Mouse (Mus musculus) liver, embryonic 11.5 days (tissue): ENCODE results near the gene Slc43a2. TPM values are rescaled to one million over a fixed set of nuclear protein-coding genes. Genes with fewer than 3 reads are reported as not detected.

Experiments used
- ATAC-seq: fragments of 200-750 bp; cut with Nextera tagmentation; replicated peaks from 2 replicates; pipeline ENCODE4 v1.8.0; 2017; ENCODE audit warnings: moderate number of reproducible peaks, mild to moderate bottlenecking, moderate TSS enrichment, moderate library complexity; ENCODE audit not compliant: low FRiP score
- DNase-seq: peaks from one replicate; pipeline ENCODE4 v3.0.0-alpha.2; 2017; ENCODE audit warnings: low spot score
- H3K27ac ChIP-seq: fragments of 300-500 bp; sonication (generic); 2 replicates; pipeline ENCODE4 v1.5.1; 2014; ENCODE audit warnings: mild to moderate bottlenecking, low read depth, low read length, control low read depth
- H3K27me3 ChIP-seq: fragments of 300-500 bp; sonication (generic); replicated peaks from 2 replicates; pipeline ENCODE4 v1.6.1; 2014; ENCODE audit warnings: low read length, mixed read lengths; ENCODE audit not compliant: control insufficient read depth, insufficient read depth
- H3K36me3 ChIP-seq: fragments of 300-500 bp; sonication (generic); 2 replicates; pipeline ENCODE4 v1.6.1; 2014; ENCODE audit warnings: mild to moderate bottlenecking, low read length, moderate library complexity, mixed read lengths; ENCODE audit not compliant: control insufficient read depth, insufficient read depth
- H3K4me1 ChIP-seq: fragments of 300-500 bp; sonication (generic); replicated peaks from 2 replicates; pipeline ENCODE4 v1.6.1; 2014; ENCODE audit warnings: low read length, mixed read lengths; ENCODE audit not compliant: control insufficient read depth, insufficient read depth
- H3K4me2 ChIP-seq: fragments of 300-500 bp; sonication (generic); 2 replicates; pipeline ENCODE4 v1.6.1; 2014; ENCODE audit warnings: mild to moderate bottlenecking, control low read depth, moderate library complexity
- H3K4me3 ChIP-seq: fragments of 300-500 bp; sonication (generic); 2 replicates; pipeline ENCODE4 v1.5.1; 2014; ENCODE audit warnings: low read depth, low read length, control low read depth
- H3K9ac ChIP-seq: fragments of 300-500 bp; sonication (generic); 2 replicates; pipeline ENCODE4 v1.6.1; 2014; ENCODE audit warnings: low read depth, low read length, control low read depth
- H3K9me3 ChIP-seq: fragments of 300-500 bp; sonication (generic); 2 replicates; pipeline ENCODE4 v1.6.1; 2016; ENCODE audit warnings: low read length, inconsistent platforms, mixed read lengths; ENCODE audit not compliant: control insufficient read depth
- WGBS: fragments of 180-500 bp; shearing (Covaris S2); extraction: QIAGEN DNeasy Blood & Tissue Kit; methylation state at CpG from one replicate; pipeline ENCODE4 v1.1.7; 2014; 5-methylcytosine and 5-hydroxymethylcytosine counted together
- polyA plus RNA-seq: library from polyadenylated mRNA; unstranded; fragments of >200 nt; fragmentation: Nextera tagmentation; extraction: Ambion mirVana; gene quantifications from 2 replicates; pipeline ENCODE4 v1.2.1, GENCODE M21; 2014

The Slc43a2 gene
- polyA plus RNA-seq, 1 experiment from 2014 or later, result 7.8 TPM

- no peaks in the 10 kb centered on the region for H3K4me1 ChIP-seq
- DNase-seq (no peak), ATAC-seq (no peak)
- H3K9me3 ChIP-seq, result no peaks in the 10 kb centered on the region
- H3K36me3 ChIP-seq, result peaks cover 28% of the 10 kb centered on the region
- H3K4me2 ChIP-seq, result no peak overlapping the region
- H3K27me3 ChIP-seq, result no peaks in the 10 kb centered on the region
- no peak overlapping the region for H3K4me3 ChIP-seq
- 73% methylated on average over 2 of the region's 2 CpGs for WGBS
- no peak overlapping the region for H3K27ac ChIP-seq
- H3K9ac ChIP-seq, result no peak overlapping the region
Measured at GRCm38 (mm10) chr11:75615556-75615955, 84.1 kb downstream of the Slc43a2 start.

DNA sequence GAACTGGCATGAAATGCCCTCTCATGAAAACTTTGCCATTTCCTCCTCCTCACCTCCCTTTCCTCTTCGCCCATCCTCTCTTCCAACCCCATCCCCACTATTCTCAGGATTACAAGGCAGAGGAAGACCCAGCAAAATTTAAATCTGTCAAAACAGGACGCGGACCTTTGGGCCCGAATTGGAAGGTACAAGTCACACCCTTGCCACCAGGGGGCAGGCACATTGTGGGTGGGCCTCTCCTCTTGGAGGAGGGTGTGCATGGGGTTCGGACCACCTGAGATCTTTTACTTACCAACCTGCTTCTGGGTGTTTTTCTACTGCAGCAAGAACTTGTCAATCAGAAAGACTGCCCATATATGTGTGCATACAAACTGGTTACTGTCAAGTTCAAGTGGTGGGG lies 87.6 kb downstream of the Slc43a2 start:
- H3K9ac ChIP-seq, result no peak overlapping the region
- H3K4me1 ChIP-seq, result peaks cover 6% of the 10 kb centered on the region
- 72% methylated on average over 5 of the region's 5 CpGs for WGBS
- no peaks in the 10 kb centered on the region for H3K27me3 ChIP-seq
- ATAC-seq, result no peak
- no peak overlapping the region for H3K4me3 ChIP-seq
- peaks cover 30% of the 10 kb centered on the region for H3K36me3 ChIP-seq
- no peak for DNase-seq
- H3K9me3 ChIP-seq, result no peaks in the 10 kb centered on the region
- H3K4me2 ChIP-seq, result no peak overlapping the region
- no peak overlapping the region for H3K27ac ChIP-seq

- Histone ChIP-seq H3K27me3 (no peaks in the 10 kb centered on the region), H3K9me3 (no peaks in the 10 kb centered on the region), H3K9ac (no peak overlapping the region), H3K27ac (no peak overlapping the region; the same call in 1 of the 2 replicates), H3K4me1 (peaks cover 10% of the 10 kb centered on the region), H3K4me3 (no peak overlapping the region), H3K4me2 (no peak overlapping the region), H3K36me3 (peaks cover 28% of the 10 kb centered on the region)
- no peak for ATAC-seq
- 84% methylated on average over 12 of the region's 12 CpGs for WGBS
- DNase-seq, result no peak
Measured at GRCm38 (mm10) chr11:75620136-75620780, 88.8 kb downstream of the Slc43a2 start.

GRCm38 (mm10) chr11:75621426-75621825 lies 89.9 kb downstream of the Slc43a2 start:
- H3K36me3 ChIP-seq, result peaks cover 31% of the 10 kb centered on the region
- no peaks in the 10 kb centered on the region for H3K27me3 ChIP-seq
- H3K4me2 ChIP-seq, result no peak overlapping the region
- peaks cover 10% of the 10 kb centered on the region for H3K4me1 ChIP-seq
- ATAC-seq, result no peak
- H3K4me3 ChIP-seq, result no peak overlapping the region
- DNase-seq, result no peak
- 78% methylated on average over 2 of the region's 2 CpGs for WGBS
- no peak overlapping the region for H3K27ac ChIP-seq
- H3K9ac ChIP-seq, result no peak overlapping the region
- no peaks in the 10 kb centered on the region for H3K9me3 ChIP-seq

GRCm38 (mm10) chr11:75622588-75623329 lies 91.3 kb downstream of the Slc43a2 start:
- Histone ChIP-seq H3K9me3 (no peaks in the 10 kb centered on the region), H3K27ac (peak overlapping the region; percentile 36; the same call in 1 of the 2 replicates), H3K4me2 (no peak overlapping the region), H3K27me3 (no peaks in the 10 kb centered on the region), H3K36me3 (peaks cover 37% of the 10 kb centered on the region), H3K4me3 (no peak overlapping the region), H3K4me1 (peaks cover 10% of the 10 kb centered on the region), H3K9ac (no peak overlapping the region)
- ATAC-seq, result no peak
- WGBS, result 78% methylated on average over 2 of the region's 2 CpGs
- no peak for DNase-seq

GRCm38 (mm10) chr11:75624102-75624554 lies 92.6 kb downstream of the Slc43a2 start:
- peaks cover 10% of the 10 kb centered on the region for H3K4me1 ChIP-seq
- H3K9ac ChIP-seq, result no peak overlapping the region
- H3K27me3 ChIP-seq, result no peaks in the 10 kb centered on the region
- peaks cover 39% of the 10 kb centered on the region for H3K36me3 ChIP-seq
- no peak overlapping the region for H3K4me3 ChIP-seq
- H3K4me2 ChIP-seq, result no peak overlapping the region
- WGBS, result 33% methylated on average over 2 of the region's 2 CpGs
- H3K27ac ChIP-seq, result no peak overlapping the region; the same call in 1 of the 2 replicates
- ATAC-seq (no peak), DNase-seq (no peak)
- no peaks in the 10 kb centered on the region for H3K9me3 ChIP-seq

GRCm38 (mm10) chr11:75625820-75626219 lies 94.3 kb downstream of the Slc43a2 start:
- Histone ChIP-seq H3K27ac (no peak overlapping the region), H3K4me1 (peaks cover 13% of the 10 kb centered on the region), H3K9me3 (no peaks in the 10 kb centered on the region), H3K27me3 (no peaks in the 10 kb centered on the region), H3K36me3 (peaks cover 25% of the 10 kb centered on the region), H3K9ac (no peak overlapping the region), H3K4me3 (no peak overlapping the region), H3K4me2 (no peak overlapping the region)
- no peak for ATAC-seq
- WGBS, result 94% methylated on average over 4 of the region's 4 CpGs
- DNase-seq, result no peak
